ENCODE assay signal across 32 mouse cellular contexts in genomic region chr3:27302339-27303022, GRCm38 (mm10). TPM values are rescaled to one million over a fixed set of nuclear protein-coding genes. Genes with fewer than 3 reads are reported as not detected.
A peak's percentile ranks its signal among the peaks of the same experiment; 100 is the strongest.
DNase-seq lines count a peak whose midpoint lies in the region; ATAC-seq and TF ChIP-seq lines count a peak whose summit lies in the region.
"Had no signal": no experiment of that assay in that cellular context is flagged by ENCODE, and none has a peak within 500 bp of the region (broad histone marks: within the 10 kb centered on the region; RNA-seq: fewer than 3 reads in every experiment).

No protein-coding gene starts in this region.

- no peaks in the 10 kb centered on the region for H3K9me3 ChIP-seq in intestine, embryonic 15.5 days
- no peaks in the 10 kb centered on the region for H3K9me3 ChIP-seq in intestine, postnatal 0 days (ENCODE audit: control insufficient read depth)
- H3K9me3 ChIP-seq: embryonic facial prominence, embryonic 12.5 days; forebrain, embryonic 15.5 days; heart, embryonic 13.5 days; hindbrain, embryonic 10.5 days; hindbrain, embryonic 15.5 days; midbrain, embryonic 12.5 days; neural tube, embryonic 12.5 days had no signal

- intact Hi-C loops in left cerebral cortex, postnatal 14 days (cut with DNase I), result no loop called here

- H3K27me3 ChIP-seq in intestine, embryonic 15.5 days (replicated peaks), result no peaks in the 10 kb centered on the region
- no peaks in the 10 kb centered on the region for H3K27me3 ChIP-seq in intestine, postnatal 0 days (replicated peaks; ENCODE audit: control insufficient read depth, insufficient read depth, low read length)
- H3K27me3 ChIP-seq in liver, adult 2 months (ENCODE audit: control insufficient read depth, insufficient read depth, low read length), result no peaks in the 10 kb centered on the region
- H3K27me3 ChIP-seq: embryonic facial prominence, embryonic 12.5 days; forebrain, embryonic 15.5 days; heart, embryonic 13.5 days; hindbrain, embryonic 15.5 days; midbrain, embryonic 12.5 days; neural tube, embryonic 12.5 days had no signal

- 53% methylated on average over 9 of the region's 9 CpGs for WGBS in intestine, embryonic 15.5 days
- 39% methylated on average over 9 of the region's 9 CpGs for WGBS in intestine, postnatal 0 days
- WGBS in liver, adult 2 months, result 43% methylated on average over 9 of the region's 9 CpGs

- H3K36me3 ChIP-seq in intestine, embryonic 15.5 days, result no peaks in the 10 kb centered on the region
- H3K36me3 ChIP-seq in intestine, postnatal 0 days (ENCODE audit: control insufficient read depth, insufficient read depth), result no peaks in the 10 kb centered on the region
- H3K36me3 ChIP-seq in liver, adult 2 months (ENCODE audit: control insufficient read depth, insufficient read depth, low read length), result no peaks in the 10 kb centered on the region
- H3K36me3 ChIP-seq: embryonic facial prominence, embryonic 12.5 days; forebrain, embryonic 15.5 days; heart, embryonic 13.5 days; hindbrain, embryonic 10.5 days; hindbrain, embryonic 15.5 days; midbrain, embryonic 12.5 days; neural tube, embryonic 12.5 days had no signal

- H3K4me1 ChIP-seq in intestine, embryonic 15.5 days (replicated peaks), result no peaks in the 10 kb centered on the region
- no peaks in the 10 kb centered on the region for H3K4me1 ChIP-seq in intestine, postnatal 0 days (replicated peaks; ENCODE audit: control insufficient read depth, insufficient read depth, low read length)
- no peaks in the 10 kb centered on the region for H3K4me1 ChIP-seq in liver, adult 2 months (ENCODE audit: control insufficient read depth, insufficient read depth, low read length)
- H3K4me1 ChIP-seq: embryonic facial prominence, embryonic 12.5 days; forebrain, embryonic 15.5 days; heart, embryonic 13.5 days; hindbrain, embryonic 10.5 days; hindbrain, embryonic 15.5 days; megakaryocyte, embryonic 14.5 days; midbrain, embryonic 12.5 days; neural tube, embryonic 12.5 days had no signal

- H3K79me2 ChIP-seq in liver, adult 2 months (ENCODE audit: control insufficient read depth, insufficient read depth, low read length), result no peaks in the 10 kb centered on the region

- TF ChIP-seq CTCF in intestine, postnatal 0 days (IDR thresholded peaks at IDR 0.05; ENCODE audit: low read depth), result no peak
- no peak for TF ChIP-seq CTCF in liver, adult 2 months (IDR thresholded peaks at IDR 0.05; ENCODE audit: low read depth, low read length)

- no peak overlapping the region for H3K4me3 ChIP-seq in intestine, embryonic 15.5 days (replicated peaks)
- H3K4me3 ChIP-seq in intestine, postnatal 0 days (ENCODE audit: low read depth, low read length), result no peak overlapping the region
- no peak overlapping the region for H3K4me3 ChIP-seq in liver, adult 2 months (ENCODE audit: insufficient read depth, low read depth, low read length)
- H3K4me3 ChIP-seq: embryonic facial prominence, embryonic 12.5 days; forebrain, embryonic 15.5 days; heart, adult 2 months; heart, embryonic 13.5 days; hindbrain, embryonic 10.5 days; hindbrain, embryonic 15.5 days; layer of hippocampus, adult 2 months; megakaryocyte, embryonic 14.5 days; midbrain, embryonic 12.5 days; myocyte; neural tube, embryonic 12.5 days had no signal

- peak; percentile 24 for DNase-seq in liver, adult 2 months (ENCODE audit: extremely low read depth, low read depth, low spot score)
- DNase-seq in liver, result no peak
- DNase-seq in urinary bladder, adult 2 months (ENCODE audit: low spot score), result no peak
- no peak for DNase-seq in left cerebral cortex, postnatal 14 days (ENCODE audit: low spot score in 2 of 2)
- DNase-seq: adrenal gland, postnatal 25 days; cerebellum, adult 2 months; cerebellum, postnatal 14 days; embryo, embryonic 11 days; gastrocnemius, postnatal 25 days; heart, adult 2 months; heart, postnatal 10 days; kidney, postnatal 25 days; left cerebral cortex, postnatal 4 days; lung, adult 2 months; lung, postnatal 10 days; right cerebral cortex, postnatal 4 days had no signal

- no peak overlapping the region for H3K4me2 ChIP-seq in intestine, embryonic 15.5 days (replicated peaks)
- no peak overlapping the region for H3K4me2 ChIP-seq in intestine, postnatal 0 days (replicated peaks; ENCODE audit: low read depth)
- H3K4me2 ChIP-seq: embryonic facial prominence, embryonic 12.5 days; forebrain, embryonic 15.5 days; heart, embryonic 13.5 days; hindbrain, embryonic 15.5 days; midbrain, embryonic 12.5 days; neural tube, embryonic 12.5 days had no signal

- TF ChIP-seq POLR2A in liver, adult 2 months (IDR thresholded peaks at IDR 0.05; ENCODE audit: extremely low read depth, insufficient read depth, low read length), result no peak

- no peak overlapping the region for H3K27ac ChIP-seq in intestine, embryonic 15.5 days
- H3K27ac ChIP-seq in intestine, postnatal 0 days (ENCODE audit: low read depth, low read length), result no peak overlapping the region
- no peak overlapping the region for H3K27ac ChIP-seq in liver, adult 2 months (replicated peaks; ENCODE audit: insufficient read depth, low read depth, low read length)
- H3K27ac ChIP-seq: embryonic facial prominence, embryonic 12.5 days; forebrain, embryonic 15.5 days; heart, adult 2 months; heart, embryonic 13.5 days; hindbrain, embryonic 10.5 days; hindbrain, embryonic 15.5 days; layer of hippocampus, adult 2 months; liver, embryonic 14.5 days; midbrain, embryonic 12.5 days; neural tube, embryonic 12.5 days had no signal

- no peak overlapping the region for H3K9ac ChIP-seq in intestine, embryonic 15.5 days
- no peak overlapping the region for H3K9ac ChIP-seq in intestine, postnatal 0 days (ENCODE audit: low read depth, low read length)
- H3K9ac ChIP-seq in liver, adult 2 months (ENCODE audit: low read depth, low read length), result no peak overlapping the region
- H3K9ac ChIP-seq: embryonic facial prominence, embryonic 12.5 days; forebrain, embryonic 15.5 days; heart, embryonic 13.5 days; hindbrain, embryonic 15.5 days; liver, embryonic 14.5 days; midbrain, embryonic 12.5 days; neural tube, embryonic 12.5 days had no signal

- 0 out of 2 replicates have a peak, but pooled peaks have one; percentile 51 for ATAC-seq in intestine, embryonic 15.5 days
- ATAC-seq in intestine, postnatal 0 days, result no peak; the same call in 1 of the 2 replicates
- ATAC-seq in common myeloid progenitor, adult 5-6 weeks (replicated peaks; ENCODE audit: low read depth, poor library complexity, severe bottlenecking), result peak; percentile 52
- ATAC-seq in megakaryocyte, adult 5-6 weeks (ENCODE audit: poor library complexity, severe bottlenecking), result peak; percentile 63; the same call in 1 of the 2 replicates
- ATAC-seq: forebrain, embryonic 15.5 days; Patski had no signal

RNA-seq across cellular contexts. Expression of gene Tnfsf10, which starts 14.3 kb away (rescaled TPM):
- polyA plus RNA-seq in intestine, embryonic 15.5 days (2015; fragmentation: Nextera tagmentation; extraction: Ambion mirVana), result 0.77 and 1.1 TPM in 2 replicates
- polyA plus RNA-seq in intestine, postnatal 0 days (2015; fragmentation: Nextera tagmentation; extraction: Ambion mirVana), result 3.1 TPM in 2 replicates
- 3.9 and 5.0 TPM in 2 replicates for total RNA-seq in liver, adult 2 months (2014; rRNA removed)
- polyA plus RNA-seq in liver, adult 2 months (2012; rRNA removed), result 1.1 and 2.2 TPM in 2 replicates
- 10.2 and 13.8 TPM in 2 replicates for total RNA-seq in common myeloid progenitor, adult 5-6 weeks (2017)
- total RNA-seq in megakaryocyte, adult 5-6 weeks (2015), result 1.0 and 1.1 TPM in 2 replicates
- 1.5 and 1.6 TPM in 2 replicates for total RNA-seq in megakaryocyte, adult 5-6 weeks (2017)
- 5.5 and 7.9 TPM in 2 replicates for polyA plus RNA-seq in urinary bladder, adult 2 months (2012; rRNA removed)
- total RNA-seq in left cerebral cortex, postnatal 14 days (2021), result 1 to 10 TPM; 1.1 to 2.2 TPM
- polyA plus RNA-seq: midbrain, embryonic 12.5 days; myocyte; neural tube, embryonic 12.5 days had no signal
